Mouse (Mus musculus) heart, postnatal 10 days (tissue): ENCODE data around the gene Gm49354. TPM values are rescaled to one million over a fixed set of nuclear protein-coding genes. Genes with fewer than 3 reads are reported as not detected.
A peak's percentile ranks its signal among the peaks of the same experiment; 100 is the strongest.
"Not testable (repeated sequence)": the region's sequence is repeated elsewhere in the genome, so short reads cannot be mapped to it uniquely, and the experiment has no call there.

Experiments
- DNase-seq, 2 experiments: peaks; one replicate each; pipeline ENCODE4 v3.0.0; 2021
- intact Hi-C: fragments of 180-260 bp; cut with DNase I; formaldehyde crosslinking; loops from one replicate; pipeline ENCODE4 v1.15.1; 2025
- total RNA-seq, 2 experiments: library from RNA; stranded (reverse); gene quantifications; 2 replicates each; pipeline ENCODE4 v1.2.3; 2021

Gm49354 gene
- total RNA-seq, 2 experiments from 2014 or later = not detected

- intact Hi-C loops = no loop called here
These were observed 62.6 kb downstream of the Gm49354 start for GRCm38 (mm10) chr13:59719475-59719874.

GRCm38 (mm10) chr13:59718857-59719440 is 63.1 kb downstream of the Gm49354 start:
- peak; percentile 27 to 36 for DNase-seq
- intact Hi-C loops = not testable (repeated sequence)

More at GRCm38 (mm10) chr13:59719475-59719874, 62.6 kb downstream of the Gm49354 start:
- no peak for DNase-seq

GRCm38 (mm10) chr13:59713710-59714109 is 68.3 kb downstream of the Gm49354 start:
- intact Hi-C loops = no loop called here
- DNase-seq = no peak

GRCm38 (mm10) chr13:59711984-59712383 is 70.1 kb downstream of the Gm49354 start, which contains the start of gene Spata31d1b:
Spata31d1b (plus strand) TSS chr13:59712284.
- DNase-seq, intact Hi-C loops: not testable (repeated sequence)

DNA sequence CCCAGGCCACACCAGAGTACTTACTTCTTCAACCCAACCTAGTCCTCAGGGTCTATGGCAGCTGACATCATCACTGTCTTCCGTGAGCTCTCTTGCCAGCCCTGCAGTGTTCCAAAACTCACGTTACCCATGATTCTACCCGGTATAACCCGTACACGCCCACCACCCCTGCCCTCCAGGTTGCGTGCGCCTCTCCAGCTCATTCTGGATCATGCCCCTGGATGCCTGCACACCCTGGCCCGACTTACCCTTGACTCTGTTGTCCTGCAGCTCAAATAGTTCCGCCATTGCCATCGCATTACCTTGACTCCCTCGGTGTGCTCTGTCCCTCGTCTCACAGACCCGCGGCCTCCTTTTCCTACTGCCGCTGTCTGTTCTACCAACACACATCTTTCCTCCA is 71.8 kb downstream of the Gm49354 start, which contains the start of gene Spata31d1a:
Spata31d1a (minus strand) TSS at position 101 of the 400 bp plus-strand sequence.
- no peak for DNase-seq
- intact Hi-C loops = no loop called here

Other genes starting within 250 kb of the Gm49354 start
- gene Agtpbp1, start 197.0 kb downstream of the Gm49354 start, total RNA-seq = 10 to 100 TPM; 47.7 to 56.3 TPM
- 100 to 1,000 TPM in 1 of 2 experiments, 10 to 100 TPM in 1; 96.1 to 112 TPM for gene Naa35, start 197.0 kb downstream of the Gm49354 start, total RNA-seq
- 10 to 100 TPM; 22.0 to 22.7 TPM for gene Golm1, start 106.4 kb downstream of the Gm49354 start, total RNA-seq
- gene 4921517D22Rik, start 88.1 kb downstream of the Gm49354 start, total RNA-seq = not detected
- gene Spata31d1a, start 71.9 kb downstream of the Gm49354 start, total RNA-seq = not detected
- gene Spata31d1b, start 70.0 kb downstream of the Gm49354 start, total RNA-seq = not detected
- gene Spata31d1d, start 50.5 kb downstream of the Gm49354 start, total RNA-seq = not detected
- under 1 TPM in 1 of 2 experiments, not detected in 1; 0.07 TPM for gene 1700014D04Rik, start 35.5 kb downstream of the Gm49354 start, total RNA-seq
- 100 to 1,000 TPM; 191 to 196 TPM for gene Isca1, start 12.4 kb downstream of the Gm49354 start, total RNA-seq
- gene Tut7, start 40.9 kb upstream of the Gm49354 start, total RNA-seq = 10 to 100 TPM; 51.2 to 53.3 TPM